Mouse (Mus musculus) midbrain, postnatal 0 days (tissue): ENCODE data around the gene Cd200. TPM values are rescaled to one million over a fixed set of nuclear protein-coding genes. Genes with fewer than 3 reads are reported as not detected.

Experiments
- ATAC-seq: fragments of 200-750 bp; cut with Nextera tagmentation; 2 replicates; pipeline ENCODE4 v1.8.0; 2017; ENCODE audit warnings: moderate number of reproducible peaks, mild to moderate bottlenecking, moderate TSS enrichment, moderate library complexity; ENCODE audit not compliant: low FRiP score
- DNase-seq: peaks from one replicate; pipeline ENCODE4 v3.0.0-alpha.2; 2015; ENCODE audit warnings: low spot score
- H3K27ac ChIP-seq: fragments of 300-500 bp; sonication (generic); 2 replicates; pipeline ENCODE4 v1.5.1; 2014; ENCODE audit warnings: low read depth, mild to moderate bottlenecking, low read length, mixed read lengths
- H3K27me3 ChIP-seq: fragments of 300-500 bp; sonication (generic); 2 replicates; pipeline ENCODE4 v1.6.1; 2014; ENCODE audit warnings: low read length, control low read depth, mixed read lengths; ENCODE audit not compliant: insufficient read depth
- H3K36me3 ChIP-seq: fragments of 300-500 bp; sonication (generic); 2 replicates; pipeline ENCODE4 v1.6.1; 2014; ENCODE audit warnings: low read length, control low read depth, mixed read lengths; ENCODE audit not compliant: insufficient read depth
- H3K4me1 ChIP-seq: fragments of 300-500 bp; sonication (generic); 2 replicates; pipeline ENCODE4 v1.6.1; 2014; ENCODE audit warnings: mild to moderate bottlenecking, control low read depth, antibody characterized with exemption, low read length, mixed read lengths; ENCODE audit not compliant: insufficient read depth
- H3K4me2 ChIP-seq: fragments of 300-500 bp; sonication (generic); 2 replicates; pipeline ENCODE4 v1.6.1; 2014; ENCODE audit warnings: low read depth, mild to moderate bottlenecking, low read length, mixed read lengths; ENCODE audit not compliant: poor library complexity, severe bottlenecking
- H3K4me3 ChIP-seq: fragments of 300-500 bp; sonication (generic); 2 replicates; pipeline ENCODE4 v1.5.1; 2014; ENCODE audit warnings: low read depth, mild to moderate bottlenecking, low read length, moderate library complexity
- H3K9ac ChIP-seq: fragments of 300-500 bp; sonication (generic); replicated peaks from 2 replicates; pipeline ENCODE4 v1.6.1; 2014; ENCODE audit warnings: mild to moderate bottlenecking, low read length, moderate library complexity, mixed read lengths; ENCODE audit not compliant: poor library complexity, severe bottlenecking
- H3K9me3 ChIP-seq: fragments of 300-500 bp; sonication (generic); 2 replicates; pipeline ENCODE4 v1.6.1; 2016; ENCODE audit warnings: low read length, control low read depth
- CTCF ChIP-seq: IDR thresholded peaks from 2 replicates; pipeline ENCODE4 v1.5.1; 2016; ENCODE audit warnings: antibody characterized with exemption, mild to moderate bottlenecking
- WGBS: fragments of 180-500 bp; shearing (Covaris S2); extraction: QIAGEN DNeasy Blood & Tissue Kit; methylation state at CpG from one replicate; pipeline ENCODE4 v1.1.7; 2014; 5-methylcytosine and 5-hydroxymethylcytosine counted together
- polyA plus RNA-seq: library from polyadenylated mRNA; unstranded; fragments of >200 nt; fragmentation: Nextera tagmentation; extraction: Ambion mirVana; gene quantifications from 2 replicates; pipeline ENCODE4 v1.2.1, GENCODE M21; 2015
- total RNA-seq: library from RNA; depleted of rRNA; stranded (reverse); fragments of >200 nt; gene quantifications from 2 replicates; pipeline ENCODE4 v1.2.3, GENCODE M21; 2014

Cd200 gene
- total and polyA plus RNA-seq, 2 experiments from 2014 or later = 272 to 514 TPM

- DNase-seq = no peak
- H3K4me2 ChIP-seq = no peak overlapping the region
- no peaks in the 10 kb centered on the region for H3K4me1 ChIP-seq
- H3K9me3 ChIP-seq = no peaks in the 10 kb centered on the region
- H3K27me3 ChIP-seq = no peaks in the 10 kb centered on the region
- no peak overlapping the region for H3K9ac ChIP-seq
- no peak for TF ChIP-seq CTCF
- no peak overlapping the region for H3K27ac ChIP-seq
- H3K4me3 ChIP-seq = no peak overlapping the region
- WGBS = 88% methylated on average over 3 of the region's 3 CpGs
- peaks cover 21% of the 10 kb centered on the region for H3K36me3 ChIP-seq
- ATAC-seq = no peak
Measured at GRCm38 (mm10) chr16:45381811-45382210, 27.0 kb downstream of the Cd200 start.

- Histone ChIP-seq H3K36me3 (peaks cover 21% of the 10 kb centered on the region), H3K9me3 (no peaks in the 10 kb centered on the region), H3K4me3 (no peak overlapping the region), H3K27me3 (no peaks in the 10 kb centered on the region), H3K27ac (no peak overlapping the region), H3K4me2 (no peak overlapping the region), H3K9ac (no peak overlapping the region), H3K4me1 (no peaks in the 10 kb centered on the region)
- DNase-seq (no peak), ATAC-seq (no peak)
- TF ChIP-seq CTCF = no peak
- WGBS = 85% methylated on average over 3 of the region's 3 CpGs
Measured at GRCm38 (mm10) chr16:45378959-45379358, 29.9 kb downstream of the Cd200 start.

- no peak overlapping the region for H3K4me3 ChIP-seq
- H3K9ac ChIP-seq = no peak overlapping the region
- WGBS = 96% methylated on average over 5 of the region's 5 CpGs
- no peaks in the 10 kb centered on the region for H3K9me3 ChIP-seq
- H3K27ac ChIP-seq = no peak overlapping the region
- H3K27me3 ChIP-seq = no peaks in the 10 kb centered on the region
- DNase-seq (no peak), ATAC-seq (no peak)
- H3K36me3 ChIP-seq = peaks cover 17% of the 10 kb centered on the region
- H3K4me1 ChIP-seq = no peaks in the 10 kb centered on the region
- TF ChIP-seq CTCF = no peak
- no peak overlapping the region for H3K4me2 ChIP-seq
Measured at GRCm38 (mm10) chr16:45378147-45378943, 30.5 kb downstream of the Cd200 start.

- Histone ChIP-seq H3K4me3 (no peak overlapping the region), H3K36me3 (peaks cover 7% of the 10 kb centered on the region; the same call in 1 of the 2 replicates), H3K4me1 (no peaks in the 10 kb centered on the region), H3K9ac (no peak overlapping the region), H3K9me3 (no peaks in the 10 kb centered on the region), H3K27me3 (no peaks in the 10 kb centered on the region), H3K4me2 (no peak overlapping the region), H3K27ac (no peak overlapping the region)
- no peak for ATAC-seq
- 87% methylated on average over 4 of the region's 4 CpGs for WGBS
- no peak for DNase-seq
- TF ChIP-seq CTCF = no peak
Measured at GRCm38 (mm10) chr16:45377332-45377731, 31.5 kb downstream of the Cd200 start.

GRCm38 (mm10) chr16:45376812-45377211, 32.0 kb downstream of the Cd200 start:
- Histone ChIP-seq H3K27me3 (no peaks in the 10 kb centered on the region), H3K36me3 (peaks cover 5% of the 10 kb centered on the region; the same call in 1 of the 2 replicates), H3K9me3 (no peaks in the 10 kb centered on the region), H3K4me3 (no peak overlapping the region), H3K4me2 (no peak overlapping the region), H3K27ac (no peak overlapping the region), H3K4me1 (no peaks in the 10 kb centered on the region), H3K9ac (no peak overlapping the region)
- DNase-seq (no peak), ATAC-seq (no peak)
- TF ChIP-seq CTCF = no peak
- 53% methylated on average over 2 of the region's 2 CpGs for WGBS

- Histone ChIP-seq H3K4me2 (no peak overlapping the region), H3K27ac (no peak overlapping the region; the same call in 1 of the 2 replicates), H3K9me3 (no peaks in the 10 kb centered on the region), H3K9ac (no peak overlapping the region), H3K4me3 (no peak overlapping the region), H3K4me1 (no peaks in the 10 kb centered on the region), H3K36me3 (no peaks in the 10 kb centered on the region), H3K27me3 (no peaks in the 10 kb centered on the region)
- ATAC-seq (no peak), DNase-seq (no peak)
- 75% methylated on average over 4 of the region's 4 CpGs for WGBS
- TF ChIP-seq CTCF = no peak
Measured at GRCm38 (mm10) chr16:45376294-45376693, 32.6 kb downstream of the Cd200 start.
